Mouse (Mus musculus) MEL (cell line): Measurements from ENCODE around the gene Il17re. TPM values are rescaled to one million over a fixed set of nuclear protein-coding genes. Genes with fewer than 3 reads are reported as not detected.

ENCODE experiments used
- DNase-seq: peaks from one replicate; pipeline ENCODE4 v3.0.0; 2011; ENCODE audit warnings: low read depth, low spot score
- H3K27ac ChIP-seq: 2 replicates; pipeline ENCODE4 v1.5.1; 2012; ENCODE audit warnings: low read depth, mild to moderate bottlenecking, control low read depth, low read length, moderate library complexity; ENCODE audit not compliant: control insufficient read depth
- H3K27me3 ChIP-seq, 2 experiments: fragments of 150-350 bp in 1 of 2; sonication (generic) in 1 of 2; 2 replicates each; pipeline ENCODE4 v1.6.1; 2012; ENCODE audit warnings: low read length in 2 of 2, mild to moderate bottlenecking in 2 of 2, improper control_type of control experiment in 1 of 2, moderate library complexity in 1 of 2; ENCODE audit not compliant: insufficient read depth in 2 of 2, control insufficient read depth in 1 of 2
- H3K36me3 ChIP-seq, 2 experiments: 2 replicates each; pipeline ENCODE4 v1.6.1; 2012 to 2014; ENCODE audit warnings: low read length in 2 of 2, improper control_type of control experiment in 1 of 2, inconsistent platforms in 1 of 2, mild to moderate bottlenecking in 1 of 2; ENCODE audit not compliant: insufficient read depth in 2 of 2, control insufficient read depth in 1 of 2
- H3K4me1 ChIP-seq, 2 experiments: fragments of 150-350 bp in 1 of 2; sonication (generic) in 1 of 2; 2 replicates each; pipeline ENCODE4 v1.6.1; 2012; ENCODE audit warnings: low read length in 2 of 2, improper control_type of control experiment in 1 of 2, mild to moderate bottlenecking in 1 of 2; ENCODE audit not compliant: insufficient read depth in 2 of 2, control insufficient read depth in 1 of 2
- H3K4me3 ChIP-seq, 2 experiments: fragments of 150-350 bp in 1 of 2; sonication (generic) in 1 of 2; 2 replicates each; pipeline ENCODE4 v1.5.1; 2012; ENCODE audit warnings: low read depth in 2 of 2, low read length in 2 of 2, mild to moderate bottlenecking in 2 of 2, moderate library complexity in 2 of 2, control low read depth in 1 of 2, improper control_type of control experiment in 1 of 2; ENCODE audit not compliant: control insufficient read depth in 1 of 2, insufficient read depth in 1 of 2
- H3K79me2 ChIP-seq: 2 replicates; pipeline ENCODE4 v1.6.1; 2012; ENCODE audit warnings: mild to moderate bottlenecking, low read length, moderate library complexity; ENCODE audit not compliant: control insufficient read depth, poor library complexity, insufficient read depth
- H3K9ac ChIP-seq: 2 replicates; pipeline ENCODE4 v1.6.1; 2012; ENCODE audit warnings: low read depth, mild to moderate bottlenecking, control low read depth, low read length, moderate library complexity; ENCODE audit not compliant: control insufficient read depth, poor library complexity, severe bottlenecking
- H3K9me3 ChIP-seq: fragments of 150-350 bp; sonication (generic); replicated peaks from 2 replicates; pipeline ENCODE4 v1.6.1; 2012; ENCODE audit warnings: mild to moderate bottlenecking, low read length, improper control_type of control experiment, moderate library complexity; ENCODE audit not compliant: insufficient read depth
- BHLHE40 ChIP-seq: IDR thresholded peaks from 2 replicates; pipeline ENCODE4 v1.6.1; 2012; ENCODE audit warnings: low read depth, mild to moderate bottlenecking, inconsistent platforms, low read length, improper control_type of control experiment, borderline replicate concordance
- ELF1 ChIP-seq: IDR thresholded peaks from 2 replicates; pipeline ENCODE4 v1.6.1; 2014; ENCODE audit warnings: low read depth, mild to moderate bottlenecking, inconsistent platforms, low read length, improper control_type of control experiment, moderate library complexity
- ETS1 ChIP-seq: IDR thresholded peaks from 2 replicates; pipeline ENCODE4 v1.6.1; 2012; ENCODE audit warnings: low read depth, mild to moderate bottlenecking, inconsistent platforms, low read length, improper control_type of control experiment, moderate library complexity
- GABPA ChIP-seq: IDR thresholded peaks from 2 replicates; pipeline ENCODE4 v1.6.1; 2012; ENCODE audit warnings: low read depth, mild to moderate bottlenecking, inconsistent platforms, low read length, improper control_type of control experiment, moderate library complexity
- GATA1 ChIP-seq: IDR thresholded peaks from 2 replicates; pipeline ENCODE4 v1.6.1; 2011; ENCODE audit warnings: low read depth, low read length, improper control_type of control experiment
- MAFK ChIP-seq: IDR thresholded peaks from 2 replicates; pipeline ENCODE4 v1.6.1; 2011; ENCODE audit warnings: low read depth, mild to moderate bottlenecking, low read length, improper control_type of control experiment, borderline replicate concordance
- MXI1 ChIP-seq: IDR thresholded peaks from 2 replicates; pipeline ENCODE4 v1.6.1; 2011; ENCODE audit warnings: mild to moderate bottlenecking, low read depth, low read length, improper control_type of control experiment
- MYC ChIP-seq: IDR thresholded peaks from 2 replicates; pipeline ENCODE4 v1.6.1; 2011; ENCODE audit warnings: low read depth, mild to moderate bottlenecking, low read length, improper control_type of control experiment, moderate library complexity
- SIN3A ChIP-seq: IDR thresholded peaks from 2 replicates; pipeline ENCODE4 v1.6.1; 2012; ENCODE audit warnings: low read length, improper control_type of control experiment, inconsistent platforms
- TAL1 ChIP-seq: IDR thresholded peaks from 2 replicates; pipeline ENCODE4 v1.6.1; 2012; ENCODE audit warnings: mild to moderate bottlenecking, inconsistent platforms, low read length, moderate library complexity, mixed read lengths
- UBTF ChIP-seq: IDR thresholded peaks from 2 replicates; pipeline ENCODE4 v1.6.1; 2012; ENCODE audit warnings: low read depth, mild to moderate bottlenecking, inconsistent platforms, low read length, improper control_type of control experiment, moderate library complexity, borderline replicate concordance; ENCODE audit not compliant: insufficient read depth
- USF1 ChIP-seq: IDR thresholded peaks from 2 replicates; pipeline ENCODE4 v1.6.1; 2014; ENCODE audit warnings: low read depth, mild to moderate bottlenecking, inconsistent platforms, low read length, improper control_type of control experiment, moderate library complexity
- ZC3H11A ChIP-seq: IDR thresholded peaks from 2 replicates; pipeline ENCODE4 v1.6.1; 2012; ENCODE audit warnings: low read depth, mild to moderate bottlenecking, inconsistent platforms, low read length, improper control_type of control experiment
- ZKSCAN1 ChIP-seq: IDR thresholded peaks from 2 replicates; pipeline ENCODE4 v1.6.1; 2012; ENCODE audit warnings: low read depth, mild to moderate bottlenecking, inconsistent platforms, low read length, improper control_type of control experiment, moderate library complexity
- polyA plus RNA-seq, 2 experiments: library from polyadenylated mRNA; stranded (reverse) in 1 of 2; unstranded in 1 of 2; fragments of >175 nt in 1 of 2; fragments of >200 nt in 1 of 2; gene quantifications; 2 replicates each; pipeline versions ENCODE4 v1.2.1 to v1.2.4; 2012; ENCODE audit warnings: low replicate concordance in 2 of 2, low read depth in 1 of 2; ENCODE audit not compliant: insufficient read length in 2 of 2, insufficient read depth in 1 of 2, missing spikeins in 1 of 2
- total RNA-seq: library from RNA; depleted of rRNA; stranded (reverse); fragments of 300-350 nt; gene quantifications from 2 replicates; pipeline ENCODE4 v1.2.3, GENCODE M21; 2012

The Il17re gene
- total and polyA plus RNA-seq, 3 experiments = not detected

DNA sequence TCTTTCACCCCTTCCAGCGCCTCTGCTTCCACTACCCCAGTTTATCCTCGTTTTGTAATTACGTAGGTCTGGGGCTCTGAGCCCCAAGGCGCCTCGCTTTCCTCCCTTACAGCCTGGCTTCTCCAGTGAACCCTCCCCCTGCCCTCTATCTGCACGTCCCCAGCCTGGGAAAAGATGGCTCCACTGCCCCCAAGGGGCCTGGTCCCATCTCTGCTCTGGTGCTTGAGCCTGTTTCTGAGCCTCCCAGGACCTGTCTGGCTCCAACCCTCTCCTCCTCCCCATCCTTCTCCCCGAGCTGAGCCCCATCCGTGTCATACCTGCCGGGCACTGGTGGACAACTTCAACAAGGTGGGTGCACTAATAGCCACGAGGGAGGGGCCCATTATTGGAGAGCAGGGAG lies 25.4 kb downstream of the Il17re start:
- H3K9ac ChIP-seq = peak overlapping the region; percentile 83
- peak overlapping the region; percentile 73 to 84 for H3K4me3 ChIP-seq
- TF ChIP-seq USF1 (no peak), ETS1 (0 out of 2 replicates have a peak, but pooled peaks have one; percentile 0), MXI1 (0 out of 2 replicates have a peak, but pooled peaks have one; percentile 28), ZKSCAN1 (0 out of 2 replicates have a peak, but pooled peaks have one; percentile 5), TAL1 (no peak), ELF1 (0 out of 2 replicates have a peak, but pooled peaks have one; percentile 4)
- peak; percentile 63 for DNase-seq
- H3K27ac ChIP-seq = peak overlapping the region; percentile 69
- H3K36me3 ChIP-seq = peaks cover 0 to 17% of the 10 kb centered on the region in 2 experiments; a peak in 2 of 4 replicates
- H3K4me1 ChIP-seq = peaks cover 6 to 21% of the 10 kb centered on the region in 2 experiments
- 0 out of 4 replicates have a peak, but pooled peaks cover 0 to 2% of the 10 kb centered on the region in 2 experiments for H3K27me3 ChIP-seq
- no peaks in the 10 kb centered on the region for H3K9me3 ChIP-seq
- H3K79me2 ChIP-seq = 0 out of 2 replicates have a peak, but pooled peaks cover 2% of the 10 kb centered on the region

DNA sequence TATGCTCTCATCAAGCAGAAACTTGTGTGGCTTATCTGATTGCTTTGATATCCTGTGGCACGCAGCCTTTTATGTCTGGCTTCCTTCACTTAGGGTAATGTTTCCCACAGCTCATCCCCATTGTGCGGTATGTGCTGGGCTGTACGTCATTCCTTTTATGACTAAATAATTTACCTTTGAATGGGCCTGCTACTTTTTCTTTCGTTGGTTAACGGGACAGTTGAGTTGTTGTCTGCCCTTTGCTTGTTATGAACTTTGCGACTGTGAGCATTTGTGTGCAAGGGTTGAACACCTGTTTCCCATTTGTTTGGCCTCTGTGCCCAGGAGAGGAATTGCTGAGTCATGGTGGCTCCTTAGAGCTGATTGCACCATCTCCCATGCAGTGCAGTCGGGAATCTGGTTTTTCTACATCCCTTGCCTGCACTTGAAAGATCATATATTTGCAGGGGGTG lies 28.9 kb downstream of the Il17re start:
- no peaks in the 10 kb centered on the region for H3K27me3 ChIP-seq
- H3K4me1 ChIP-seq = peaks cover 6 to 21% of the 10 kb centered on the region in 2 experiments
- no peak overlapping the region for H3K9ac ChIP-seq
- H3K79me2 ChIP-seq = 0 out of 2 replicates have a peak, but pooled peaks cover 2% of the 10 kb centered on the region
- H3K36me3 ChIP-seq = peaks cover 0 to 17% of the 10 kb centered on the region in 2 experiments; a peak in 2 of 4 replicates
- DNase-seq = peak; percentile 41
- H3K9me3 ChIP-seq = no peaks in the 10 kb centered on the region
- no peak overlapping the region for H3K4me3 ChIP-seq
- no peak overlapping the region; the same call in 1 of the 2 replicates for H3K27ac ChIP-seq
- TF ChIP-seq MYC (no peak), SIN3A (no peak), BHLHE40 (no peak), ETS1 (peak; percentile 32; the same call in 1 of the 2 replicates), GABPA (peak; percentile 79), ZC3H11A (no peak), MAFK (peak; percentile 50; the same call in 1 of the 2 replicates), UBTF (no peak), GATA1 (peak; percentile 66)
